Mouse (Mus musculus) cerebellum, postnatal 14 days (tissue): ENCODE data around the gene Ube2d2b.

Experiments used
- DNase-seq, 2 experiments: peaks; one replicate each; pipeline ENCODE4 v3.0.0; 2021; ENCODE audit warnings: mixed read lengths in 2 of 2

Gene Ube2d2b

GRCm38 (mm10) chr5:107829998-107830560 is at the start of gene Ube2d2b:
Ube2d2b (plus strand) TSS chr5:107830099.
- no peak for DNase-seq

GRCm38 (mm10) chr5:107782360-107782759 is 47.5 kb upstream of the Ube2d2b start:
- DNase-seq: no peak

DNA sequence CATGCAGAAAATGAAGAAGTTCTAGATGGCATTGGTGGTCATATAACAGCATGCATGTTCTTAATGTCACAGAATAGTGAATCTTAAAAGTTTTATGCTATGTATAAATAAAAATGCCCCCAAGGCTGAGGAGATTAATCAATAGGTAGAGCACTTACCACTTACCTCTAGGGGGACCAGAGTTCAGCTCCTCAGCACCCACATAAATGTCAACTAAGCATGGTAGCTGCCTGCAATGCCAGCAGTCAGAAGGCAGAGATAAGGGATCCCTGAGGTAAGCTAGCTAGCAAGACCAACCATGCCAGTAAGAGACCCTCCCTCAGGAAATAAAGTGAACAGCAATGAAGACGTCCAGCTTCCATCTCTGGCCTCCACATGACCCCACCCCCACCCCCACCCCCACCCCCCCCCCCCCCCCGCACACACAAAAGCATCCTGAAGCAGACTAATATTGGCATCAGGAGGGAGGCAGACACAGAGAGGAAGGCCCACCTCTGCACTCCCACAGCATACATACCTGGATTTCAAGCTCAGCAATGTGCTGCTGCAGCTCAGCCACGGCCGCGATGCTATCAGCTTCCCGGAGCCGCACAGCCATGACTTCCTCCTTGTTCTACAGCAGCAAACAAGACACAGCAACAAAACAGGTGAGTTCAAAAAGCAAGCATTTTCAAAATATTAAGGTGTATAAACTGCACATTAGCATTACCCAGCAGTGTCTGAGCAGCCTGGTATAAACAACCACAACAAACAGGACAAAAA is 42.0 kb upstream of the Ube2d2b start:
- DNase-seq: no peak

GRCm38 (mm10) chr5:107789492-107789891 is 40.4 kb upstream of the Ube2d2b start:
- DNase-seq: peak; percentile 25 to 27

DNA sequence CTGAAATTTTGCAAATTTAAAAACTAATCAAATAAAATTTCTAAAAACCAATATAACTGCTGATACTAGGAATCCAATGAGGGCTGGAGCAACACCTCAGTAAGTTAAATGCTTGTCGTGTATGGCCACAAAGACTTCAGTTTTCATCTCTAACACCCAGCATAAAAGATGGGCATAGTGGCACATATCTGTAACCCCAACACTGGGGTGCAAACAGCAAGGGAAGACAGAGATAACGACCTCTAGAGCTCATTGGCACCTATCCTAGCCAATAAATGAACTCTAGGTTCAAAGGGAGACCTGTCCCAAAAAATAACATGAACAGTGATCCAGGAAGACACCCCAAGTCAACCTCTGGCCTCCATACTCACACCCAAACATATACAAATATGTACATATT is 37.9 kb upstream of the Ube2d2b start:
- no peak for DNase-seq

- no peak for DNase-seq
Observed at GRCm38 (mm10) chr5:107792516-107792915, 37.4 kb upstream of the Ube2d2b start.

GRCm38 (mm10) chr5:107793258-107793657 is 36.6 kb upstream of the Ube2d2b start:
- no peak for DNase-seq

GRCm38 (mm10) chr5:107793927-107794326 is 36.0 kb upstream of the Ube2d2b start:
- DNase-seq: no peak

GRCm38 (mm10) chr5:107798290-107798689 is 31.6 kb upstream of the Ube2d2b start:
- DNase-seq: no peak

- no peak for DNase-seq
Observed at GRCm38 (mm10) chr5:107801234-107801633, 28.7 kb upstream of the Ube2d2b start.

GRCm38 (mm10) chr5:107802621-107803020 is 27.3 kb upstream of the Ube2d2b start:
- no peak for DNase-seq

DNA sequence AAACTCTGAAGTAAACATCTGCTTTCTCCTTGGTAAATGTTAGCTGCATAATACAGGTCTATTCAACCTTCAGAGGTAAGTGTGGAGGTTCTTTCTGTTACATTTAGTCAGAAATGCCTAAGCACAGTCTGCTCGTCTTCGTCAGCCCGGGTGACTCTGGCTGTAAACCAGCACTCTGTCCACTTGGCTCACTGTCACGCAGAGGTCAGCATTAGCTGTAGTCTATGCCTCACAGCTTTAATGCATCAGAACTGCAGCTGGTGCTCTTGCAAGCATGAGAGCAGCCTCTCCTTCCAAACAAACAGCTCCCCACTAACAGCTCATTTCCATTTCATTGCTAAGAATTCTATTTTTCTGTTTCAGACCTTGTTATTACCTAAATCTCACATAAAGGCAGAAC is 22.4 kb upstream of the Ube2d2b start:
- peak; percentile 20 to 23 for DNase-seq

DNA sequence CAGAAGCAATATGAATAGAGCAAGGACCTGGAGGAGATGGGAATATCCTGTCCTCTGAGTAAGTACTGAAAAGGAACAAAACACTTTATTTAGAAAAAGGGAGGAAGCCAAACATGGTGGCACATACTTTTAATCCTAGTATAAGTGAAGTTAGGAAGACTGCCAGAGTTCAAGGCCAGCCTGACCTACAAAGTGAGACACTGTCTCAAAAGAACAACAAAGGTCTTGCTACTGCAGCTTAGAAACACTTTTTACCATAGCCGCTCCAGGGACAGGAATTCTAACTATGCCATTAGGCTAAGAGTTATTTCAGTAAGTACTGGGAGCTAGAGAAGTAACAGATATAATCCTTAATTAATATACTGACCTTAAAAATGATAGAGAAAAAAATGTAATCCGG is 15.2 kb upstream of the Ube2d2b start:
- DNase-seq: no peak

- DNase-seq: no peak
Observed at GRCm38 (mm10) chr5:107822521-107822920, 7.4 kb upstream of the Ube2d2b start.

DNA sequence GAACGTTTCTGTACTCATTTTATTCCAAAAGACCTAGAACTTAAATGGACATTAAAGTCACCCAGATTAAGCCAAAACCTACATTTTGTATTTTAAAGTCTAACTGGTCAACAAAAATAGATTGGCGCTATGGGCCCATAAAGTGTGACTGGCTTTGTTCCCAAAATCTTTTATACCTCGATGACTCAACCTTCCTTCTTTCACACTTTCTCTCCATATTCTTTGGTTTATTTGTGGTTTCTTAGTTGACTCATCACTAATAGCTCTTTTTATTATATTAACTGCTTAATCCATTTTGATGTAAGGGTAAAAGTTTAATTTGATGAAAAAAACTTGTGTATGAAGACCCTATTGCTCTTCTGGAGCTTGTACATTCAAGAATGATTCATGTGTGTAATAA is 1.5 kb downstream of the Ube2d2b start:
- no peak for DNase-seq

GRCm38 (mm10) chr5:107834287-107834686 is 4.4 kb downstream of the Ube2d2b start:
- DNase-seq: no peak

- no peak for DNase-seq
Observed at GRCm38 (mm10) chr5:107838891-107839644, 9.2 kb downstream of the Ube2d2b start.

GRCm38 (mm10) chr5:107840549-107841238 is 10.8 kb downstream of the Ube2d2b start:
- DNase-seq: no peak

- peak; percentile 86 for DNase-seq
Observed at GRCm38 (mm10) chr5:107847349-107847748, 17.4 kb downstream of the Ube2d2b start.

DNA sequence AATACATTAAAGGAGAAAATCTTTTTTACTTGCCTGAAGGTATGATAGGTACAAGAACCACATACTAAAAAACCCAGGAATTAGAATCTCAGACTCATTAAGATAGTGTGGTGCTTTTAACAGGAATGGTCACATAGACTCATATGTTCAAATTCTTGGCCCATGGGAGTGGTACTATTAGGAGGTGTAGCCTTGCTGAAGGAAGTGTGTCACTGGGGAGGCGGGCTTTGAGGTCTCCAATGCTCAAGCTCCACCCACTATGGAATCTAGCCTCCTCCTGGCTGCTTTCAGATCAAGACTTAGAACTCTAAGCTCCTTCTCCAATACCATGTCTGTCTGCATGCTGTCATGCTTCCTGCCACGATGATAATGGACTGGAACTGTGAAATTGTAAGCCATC is 17.9 kb downstream of the Ube2d2b start:
- no peak for DNase-seq

GRCm38 (mm10) chr5:107848964-107849363 is 19.1 kb downstream of the Ube2d2b start:
- DNase-seq: no peak

DNA sequence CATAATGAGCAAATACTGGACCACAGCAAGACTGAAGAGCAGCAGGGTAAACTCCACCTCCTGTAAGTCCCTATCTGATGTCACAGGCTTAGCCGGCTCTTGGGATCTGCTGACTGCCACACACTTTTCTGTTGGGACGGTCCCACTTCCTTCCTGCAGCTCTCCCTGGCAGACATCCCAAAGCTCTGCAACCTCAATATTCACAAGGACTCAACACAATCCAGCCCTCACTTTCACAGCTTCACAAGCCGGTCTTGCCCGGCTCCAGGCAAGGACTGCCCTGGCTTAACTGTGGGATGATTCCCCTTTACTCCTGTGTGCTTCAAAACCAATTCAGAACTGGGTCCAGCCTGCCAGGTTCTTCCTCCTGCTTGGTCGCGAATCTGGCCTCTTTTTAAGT is 23.9 kb downstream of the Ube2d2b start:
- no peak for DNase-seq

DNA sequence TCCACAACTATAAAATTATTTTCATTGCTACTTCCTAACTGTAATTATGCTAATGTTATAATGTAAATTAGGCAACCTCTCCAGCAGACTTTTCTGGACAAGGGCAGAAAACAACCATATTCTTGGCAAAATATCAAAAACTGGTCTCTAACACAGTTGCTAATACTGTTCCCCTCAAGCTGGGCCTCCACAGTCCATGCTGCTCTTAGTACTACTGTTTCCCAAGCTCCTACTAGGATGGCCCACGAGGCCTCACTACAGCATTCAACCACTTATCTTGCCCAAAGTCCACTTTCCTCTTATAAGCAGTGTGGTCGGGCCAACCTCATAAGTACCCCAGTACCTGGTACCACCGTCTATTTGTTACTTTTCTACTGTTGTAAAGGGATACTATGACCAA is 24.7 kb downstream of the Ube2d2b start:
- DNase-seq: no peak
